Mouse (Mus musculus) limb, embryonic 14.5 days (tissue): ENCODE measurements around the gene Anxa3. TPM values are rescaled to one million over a fixed set of nuclear protein-coding genes. Genes with fewer than 3 reads are reported as not detected.

Experiments used
- ATAC-seq: fragments of 200-750 bp; cut with Nextera tagmentation; 2 replicates; pipeline ENCODE4 v1.8.0; 2017; ENCODE audit warnings: low read depth, moderate number of reproducible peaks, moderate TSS enrichment; ENCODE audit not compliant: low FRiP score
- DNase-seq: peaks from one replicate; pipeline ENCODE4 v3.0.0-alpha.2; 2015; ENCODE audit warnings: low spot score
- H3K27ac ChIP-seq: fragments of 300-500 bp; sonication (generic); replicated peaks from 2 replicates; pipeline ENCODE4 v1.5.1; 2014; ENCODE audit warnings: low read depth, mild to moderate bottlenecking, low read length, moderate library complexity, mixed read lengths
- H3K27me3 ChIP-seq: fragments of 300-500 bp; sonication (generic); 2 replicates; pipeline ENCODE4 v1.6.1; 2014; ENCODE audit warnings: low read length, mixed read lengths; ENCODE audit not compliant: control insufficient read depth, insufficient read depth
- H3K36me3 ChIP-seq: fragments of 300-500 bp; sonication (generic); 2 replicates; pipeline ENCODE4 v1.6.1; 2014; ENCODE audit warnings: mild to moderate bottlenecking, low read length, moderate library complexity, mixed read lengths; ENCODE audit not compliant: control insufficient read depth, insufficient read depth
- H3K4me1 ChIP-seq: fragments of 300-500 bp; sonication (generic); 2 replicates; pipeline ENCODE4 v1.6.1; 2014; ENCODE audit warnings: antibody characterized with exemption, low read length, mixed read lengths; ENCODE audit not compliant: control insufficient read depth, insufficient read depth
- H3K4me2 ChIP-seq: fragments of 300-500 bp; sonication (generic); replicated peaks from 2 replicates; pipeline ENCODE4 v1.6.1; 2014; ENCODE audit warnings: low read depth, mild to moderate bottlenecking, low read length, moderate library complexity; ENCODE audit not compliant: severe bottlenecking
- H3K4me3 ChIP-seq: fragments of 300-500 bp; sonication (generic); replicated peaks from 2 replicates; pipeline ENCODE4 v1.5.1; 2014; ENCODE audit warnings: low read length
- H3K9ac ChIP-seq: fragments of 300-500 bp; sonication (generic); 2 replicates; pipeline ENCODE4 v1.6.1; 2014; ENCODE audit warnings: mild to moderate bottlenecking, low read depth, low read length, moderate library complexity; ENCODE audit not compliant: severe bottlenecking
- H3K9me3 ChIP-seq: fragments of 300-500 bp; sonication (generic); 2 replicates; pipeline ENCODE4 v1.6.1; 2016; ENCODE audit warnings: low read length; ENCODE audit not compliant: control insufficient read depth
- POLR2A ChIP-seq: fragments of 200-500 bp; IDR thresholded peaks from 2 replicates; pipeline ENCODE4 v1.8.0; 2012; ENCODE audit warnings: inconsistent platforms, mild to moderate bottlenecking, moderate library complexity, borderline replicate concordance; ENCODE audit not compliant: insufficient read depth, insufficient read length; ENCODE audit errors: extremely low read depth
- WGBS: fragments of 180-500 bp; shearing (Covaris S2); extraction: QIAGEN DNeasy Blood & Tissue Kit; methylation state at CpG from one replicate; pipeline ENCODE4 v1.1.7; 2014; 5-methylcytosine and 5-hydroxymethylcytosine counted together
- polyA plus RNA-seq, 2 experiments: library from polyadenylated mRNA; depleted of rRNA in 1 of 2; stranded (reverse) in 1 of 2; unstranded in 1 of 2; fragments of >200 nt; fragmentation: Nextera tagmentation in 1 of 2; extraction: Ambion mirVana in 1 of 2; gene quantifications; 2 replicates each; pipeline versions ENCODE4 v1.2.1 to v1.2.3; 2012 to 2014

The Anxa3 gene
- polyA plus RNA-seq, 2 experiments = 37.7 to 40.0 TPM

DNA sequence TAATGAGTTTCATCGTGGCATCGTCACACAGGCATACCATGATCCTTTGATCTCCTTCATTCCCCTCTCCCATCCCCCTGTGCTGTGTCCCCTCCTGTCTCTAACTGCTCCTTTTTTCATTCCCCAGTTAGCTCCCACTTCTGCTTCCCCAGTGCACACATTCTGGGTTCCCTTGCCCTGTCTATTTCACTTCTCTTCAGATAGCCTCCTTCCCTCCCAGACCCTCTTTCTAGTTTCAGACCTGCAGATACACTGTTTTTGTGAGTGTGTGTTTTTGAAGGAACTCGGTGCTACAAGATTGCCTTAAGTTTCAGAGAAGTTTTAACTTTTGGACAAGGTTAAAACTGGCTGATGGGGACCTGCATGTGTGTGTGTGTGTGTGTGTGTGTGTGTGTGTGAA lies 88.5 kb downstream of the Anxa3 start:
- Histone ChIP-seq H3K9me3 (0 out of 2 replicates have a peak, but pooled peaks cover 3% of the 10 kb centered on the region), H3K9ac (no peak overlapping the region), H3K27me3 (no peaks in the 10 kb centered on the region), H3K4me3 (no peak overlapping the region), H3K4me1 (no peaks in the 10 kb centered on the region), H3K4me2 (no peak overlapping the region), H3K27ac (no peak overlapping the region), H3K36me3 (no peaks in the 10 kb centered on the region)
- WGBS = 48% methylated on average over 3 of the region's 3 CpGs
- ATAC-seq = no peak
- no peak for DNase-seq
- TF ChIP-seq POLR2A = no peak

DNA sequence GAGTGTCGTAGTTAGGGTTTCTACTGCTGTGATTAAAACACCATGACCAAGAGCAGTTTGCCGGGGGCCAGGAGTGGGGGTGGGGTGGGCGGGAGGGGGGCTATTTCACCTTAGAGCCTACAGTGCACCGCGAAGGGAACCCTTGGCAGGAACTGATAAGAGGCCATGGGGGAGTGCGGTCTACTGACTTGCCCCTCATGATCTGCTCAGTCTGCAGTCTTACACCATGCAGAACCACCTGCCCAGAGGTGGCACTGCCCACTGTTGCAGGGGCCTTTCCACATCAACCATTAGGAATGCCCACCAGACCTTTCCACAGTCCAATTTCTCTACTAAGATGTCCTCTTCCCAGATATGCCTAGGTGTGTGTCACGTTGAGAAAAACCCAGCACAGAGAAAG lies 92.1 kb downstream of the Anxa3 start:
- Histone ChIP-seq H3K36me3 (no peaks in the 10 kb centered on the region), H3K4me3 (no peak overlapping the region), H3K27ac (no peak overlapping the region), H3K9ac (no peak overlapping the region), H3K9me3 (no peaks in the 10 kb centered on the region), H3K4me1 (no peaks in the 10 kb centered on the region), H3K27me3 (no peaks in the 10 kb centered on the region), H3K4me2 (no peak overlapping the region)
- no peak for TF ChIP-seq POLR2A
- DNase-seq (no peak), ATAC-seq (no peak)
- WGBS = 87% methylated on average over 7 of the region's 7 CpGs

GRCm38 (mm10) chr5:96888396-96888795 lies 95.3 kb downstream of the Anxa3 start:
- no peak for DNase-seq
- Histone ChIP-seq H3K9ac (no peak overlapping the region), H3K4me3 (no peak overlapping the region), H3K9me3 (no peaks in the 10 kb centered on the region), H3K27ac (no peak overlapping the region), H3K36me3 (no peaks in the 10 kb centered on the region), H3K4me1 (no peaks in the 10 kb centered on the region), H3K27me3 (no peaks in the 10 kb centered on the region), H3K4me2 (no peak overlapping the region)
- no peak for TF ChIP-seq POLR2A
- no peak for ATAC-seq
- 90% methylated on average over 3 of the region's 3 CpGs for WGBS

GRCm38 (mm10) chr5:96890367-96890766 lies 97.2 kb downstream of the Anxa3 start:
- no peaks in the 10 kb centered on the region for H3K9me3 ChIP-seq
- ATAC-seq = no peak
- no peak overlapping the region for H3K27ac ChIP-seq
- TF ChIP-seq POLR2A = no peak
- WGBS = 78% methylated on average over 5 of the region's 5 CpGs
- no peaks in the 10 kb centered on the region for H3K27me3 ChIP-seq
- H3K4me1 ChIP-seq = no peaks in the 10 kb centered on the region
- no peak overlapping the region for H3K9ac ChIP-seq
- no peak overlapping the region for H3K4me2 ChIP-seq
- H3K36me3 ChIP-seq = no peaks in the 10 kb centered on the region
- no peak for DNase-seq
- H3K4me3 ChIP-seq = no peak overlapping the region

Other genes starting within 250 kb of the Anxa3 start
- 5.1 and 5.6 TPM in 2 replicates for gene Bmp2k, start 204.3 kb downstream of the Anxa3 start, polyA plus RNA-seq (2012; rRNA removed)
- gene Bmp2k, start 204.3 kb downstream of the Anxa3 start, polyA plus RNA-seq (2014; fragmentation: Nextera tagmentation; extraction: Ambion mirVana) = 10.1 and 11.6 TPM in 2 replicates